Mouse (Mus musculus) frontal cortex, postnatal 36 days (tissue): ENCODE results near the gene Vps72.

ENCODE experiments used
- DNase-seq, 2 experiments: peaks; one replicate each; pipeline ENCODE4 v3.0.0; 2022; ENCODE audit warnings: low spot score in 2 of 2

Gene Vps72

DNA sequence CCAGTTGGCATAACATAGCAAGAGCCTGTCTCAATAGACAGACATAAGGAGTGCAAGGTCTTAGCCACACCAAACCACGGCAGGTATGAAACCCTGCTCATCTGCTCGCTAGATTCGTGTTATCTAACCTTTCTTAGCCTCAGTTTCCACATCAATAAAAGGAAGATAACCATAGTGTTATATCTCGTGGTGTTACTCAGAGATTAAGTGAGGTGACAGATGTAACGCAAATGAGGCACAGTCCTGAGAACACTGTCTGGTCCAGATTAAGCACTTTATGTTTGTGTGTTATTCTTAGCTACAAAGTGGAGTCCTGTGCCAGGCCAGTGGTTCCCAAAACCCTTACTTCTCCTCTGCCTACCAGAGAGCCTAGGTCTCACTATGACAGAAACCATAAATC, 54.0 kb downstream of the Vps72 start:
- DNase-seq = no peak

DNA sequence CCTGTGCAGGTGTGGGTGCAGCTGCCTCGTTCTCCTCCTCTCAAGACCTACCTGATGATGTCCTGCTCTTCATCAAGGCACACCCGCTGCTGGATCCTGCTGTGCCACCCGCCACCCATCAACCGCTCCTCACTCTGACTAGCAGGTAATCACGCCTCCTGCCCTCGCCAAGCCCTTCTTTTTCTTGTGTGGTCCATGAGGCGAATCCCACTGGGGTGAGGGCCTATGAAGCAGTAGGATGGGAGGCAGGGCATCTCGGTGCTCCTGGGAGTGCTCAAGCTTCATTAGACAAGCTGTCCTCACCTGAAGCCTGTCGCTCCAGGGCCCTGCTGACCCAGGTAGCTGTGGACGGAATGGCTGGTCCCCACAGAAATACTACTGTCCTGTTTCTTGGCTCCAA, 59.2 kb downstream of the Vps72 start:
- no peak for DNase-seq

DNA sequence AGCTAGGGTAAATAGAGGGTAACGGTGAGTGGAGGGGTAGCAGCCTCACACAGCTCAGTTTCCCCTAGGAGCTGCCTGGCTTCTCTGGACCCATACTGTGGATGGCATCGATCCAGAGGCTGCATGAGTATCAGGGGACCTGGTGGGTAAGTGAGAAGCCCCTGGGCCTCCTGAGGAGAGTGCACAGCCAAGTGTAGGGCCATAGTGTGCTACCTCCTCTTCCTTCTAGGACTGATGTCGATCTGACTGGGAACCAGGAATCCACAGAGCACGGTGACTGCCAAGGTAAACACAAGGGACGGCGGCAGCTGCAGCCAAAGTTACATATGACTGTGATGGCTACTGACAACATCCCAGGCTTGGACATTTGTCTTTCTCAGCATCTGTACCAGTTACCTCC, 60.3 kb downstream of the Vps72 start:
- DNase-seq = no peak
